11 mouse cellular contexts compared by ENCODE assay signal in the genomic region with DNA sequence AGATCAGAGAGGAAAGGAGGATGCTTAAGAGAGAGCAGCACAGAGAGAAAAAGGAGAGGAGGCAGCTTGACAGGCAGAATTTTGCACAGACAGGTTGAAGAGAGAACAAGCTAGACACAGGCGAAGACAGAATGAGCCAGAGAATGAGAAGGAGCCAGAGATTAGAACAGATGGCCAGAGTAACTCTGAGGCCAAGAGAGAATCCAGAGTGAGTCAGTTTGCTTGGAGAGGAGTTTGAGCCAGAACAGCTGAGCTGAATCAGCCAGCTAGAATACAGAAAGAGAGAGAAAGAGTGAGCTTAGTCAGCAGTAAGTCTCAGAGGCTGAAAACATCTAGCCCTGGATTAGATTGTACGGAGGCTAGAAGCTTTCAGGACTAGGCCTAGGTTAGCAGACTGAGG. TPM values are rescaled to one million over a fixed set of nuclear protein-coding genes. Genes with fewer than 3 reads are reported as not detected.
A peak's percentile ranks its signal among the peaks of the same experiment; 100 is the strongest.
DNase-seq lines count a peak whose midpoint lies in the region; ATAC-seq and TF ChIP-seq lines count a peak whose summit lies in the region.
"Had no signal": no experiment of that assay in that cellular context is flagged by ENCODE, and none has a peak within 500 bp of the region (broad histone marks: within the 10 kb centered on the region; RNA-seq: fewer than 3 reads in every experiment).

No protein-coding gene starts in this region.

- no peak overlapping the region for H3K9ac ChIP-seq in lung, postnatal 0 days (replicated peaks; ENCODE audit: low read depth)
- H3K9ac ChIP-seq: embryonic facial prominence, embryonic 15.5 days; intestine, embryonic 15.5 days; liver, embryonic 14.5 days had no signal

- H3K27me3 ChIP-seq in lung, postnatal 0 days (replicated peaks; ENCODE audit: insufficient read depth, low read length): no peaks in the 10 kb centered on the region
- H3K27me3 ChIP-seq: embryonic facial prominence, embryonic 15.5 days; intestine, embryonic 15.5 days had no signal

- no peaks in the 10 kb centered on the region for H3K9me3 ChIP-seq in lung, postnatal 0 days (ENCODE audit: low read length)
- H3K9me3 ChIP-seq: embryonic facial prominence, embryonic 15.5 days; intestine, embryonic 15.5 days; midbrain, embryonic 10.5 days had no signal

- no peak; the same call in 1 of the 2 replicates for ATAC-seq in lung, postnatal 0 days
- ATAC-seq: intestine, embryonic 15.5 days had no signal

- H3K4me1 ChIP-seq in lung, postnatal 0 days (ENCODE audit: insufficient read depth, low read depth, low read length): no peaks in the 10 kb centered on the region
- H3K4me1 ChIP-seq: embryonic facial prominence, embryonic 15.5 days; intestine, embryonic 15.5 days; midbrain, embryonic 10.5 days had no signal

- intact Hi-C loops in heart, postnatal 25 days (cut with DNase I): no loop called here
- intact Hi-C loops in left cerebral cortex, postnatal 36 days (cut with DNase I): no loop called here

- 72% methylated on average over 2 of the region's 2 CpGs for WGBS in lung, postnatal 0 days

- no peak for TF ChIP-seq EP300 in lung, postnatal 0 days (IDR thresholded peaks at IDR 0.05)

- peak; percentile 53 to 74 for DNase-seq in frontal cortex, postnatal 36 days (ENCODE audit: low spot score in 2 of 2)
- DNase-seq in frontal cortex, postnatal 10 days (ENCODE audit: low spot score in 2 of 2): no peak
- DNase-seq in lung, postnatal 0 days (ENCODE audit: low spot score): peak; percentile 57
- DNase-seq in lung, postnatal 14 days: no peak
- peak; percentile 4 for DNase-seq in heart, postnatal 25 days (ENCODE audit: low spot score)
- DNase-seq in left cerebral cortex, postnatal 36 days (ENCODE audit: low spot score in 2 of 2): peak; percentile 44 to 53
- no peak for DNase-seq in adrenal gland, postnatal 25 days

- H3K27ac ChIP-seq in lung, postnatal 0 days (ENCODE audit: low read length): no peak overlapping the region
- H3K27ac ChIP-seq: embryonic facial prominence, embryonic 15.5 days; intestine, embryonic 15.5 days; liver, embryonic 14.5 days; midbrain, embryonic 10.5 days had no signal

- no peak overlapping the region for H3K4me3 ChIP-seq in lung, postnatal 0 days (ENCODE audit: low read depth, low read length)
- H3K4me3 ChIP-seq: embryonic facial prominence, embryonic 15.5 days; intestine, embryonic 15.5 days; midbrain, embryonic 10.5 days had no signal

- H3K4me2 ChIP-seq in lung, postnatal 0 days (replicated peaks; ENCODE audit: low read depth, low read length): no peak overlapping the region
- H3K4me2 ChIP-seq: embryonic facial prominence, embryonic 15.5 days; intestine, embryonic 15.5 days had no signal

- H3K36me3 ChIP-seq in lung, postnatal 0 days (ENCODE audit: insufficient read depth, low read length): no peaks in the 10 kb centered on the region
- H3K36me3 ChIP-seq: embryonic facial prominence, embryonic 15.5 days; intestine, embryonic 15.5 days; midbrain, embryonic 10.5 days had no signal

- TF ChIP-seq CTCF in lung, postnatal 0 days (IDR thresholded peaks at IDR 0.05): no peak

RNA-seq across cellular contexts. Expression of a gene that starts 12.5 kb away (rescaled TPM):
- polyA plus RNA-seq in lung, postnatal 0 days (2015; fragmentation: Nextera tagmentation; extraction: Ambion mirVana): 14.1 and 17.3 TPM in 2 replicates
- total RNA-seq in heart, postnatal 25 days (2021): 100 to 1,000 TPM; 143 to 166 TPM
- total RNA-seq in left cerebral cortex, postnatal 36 days (2021): 100 to 1,000 TPM; 340 to 342 TPM
- total RNA-seq in adrenal gland, postnatal 25 days (2021): 38.4 and 38.7 TPM in 2 replicates

RNA-seq across cellular contexts. Expression of a gene that starts 12.5 kb away (rescaled TPM):
- polyA plus RNA-seq in lung, postnatal 0 days (2015; fragmentation: Nextera tagmentation; extraction: Ambion mirVana): 43.3 and 53.5 TPM in 2 replicates
- total RNA-seq in heart, postnatal 25 days (2021): 10 to 100 TPM; 78.6 to 96.1 TPM
- total RNA-seq in left cerebral cortex, postnatal 36 days (2021): 10 to 100 TPM; 81.2 to 93.5 TPM
- 63.1 and 68.0 TPM in 2 replicates for total RNA-seq in adrenal gland, postnatal 25 days (2021)

Comparison
In these comparisons a context has a peak if more than half of its experiments do, and no peak if none do; other contexts are left out.
1. DNase-seq: peak in frontal cortex, postnatal 36 days (2 of 2), lung, postnatal 0 days (single experiment), heart, postnatal 25 days (single experiment) and left cerebral cortex, postnatal 36 days (2 of 2); none in frontal cortex, postnatal 10 days (0 of 2), lung, postnatal 14 days (single experiment) and adrenal gland, postnatal 25 days (single experiment).